Mouse (Mus musculus): Measurements from ENCODE around the gene A630076J17Rik. TPM values are rescaled to one million over a fixed set of nuclear protein-coding genes. Genes with fewer than 3 reads are reported as not detected.

The A630076J17Rik gene
- 0.20 TPM in 2 replicates for polyA plus RNA-seq (2015; fragmentation: Nextera tagmentation; extraction: Ambion mirVana)

DNA sequence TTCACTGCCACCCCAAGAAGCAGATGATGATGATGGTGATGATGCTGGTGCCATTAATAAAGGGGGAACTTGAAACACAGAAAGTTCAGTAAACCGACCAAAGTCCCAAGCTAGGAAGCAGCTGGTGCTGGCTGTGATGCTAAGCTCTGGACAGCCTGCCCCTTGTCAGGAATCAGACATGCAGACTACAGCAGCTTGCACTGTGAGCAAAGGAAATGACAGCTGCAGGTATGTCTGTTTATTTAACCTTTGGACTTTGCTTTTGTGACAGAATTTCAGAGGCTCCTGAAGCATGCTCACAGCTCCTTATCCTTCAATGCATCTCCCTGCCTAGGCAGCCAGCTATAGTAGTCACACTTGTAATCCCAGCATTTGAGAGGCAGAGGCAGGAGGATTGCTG, at the start of gene A630076J17Rik:
A630076J17Rik (plus strand) TSS at position 88 of the 400 bp plus-strand sequence.
- 32% methylated on average over 1 of the region's 1 CpGs for WGBS
- Histone ChIP-seq H3K9me3 (replicated peaks) (no peaks in the 10 kb centered on the region), H3K4me2 (no peak within 1 kb of the TSS), H3K27ac (no peak within 1 kb of the TSS), H3K4me1 (replicated peaks) (0 out of 2 replicates have a peak, but pooled peaks cover 5% of the 10 kb centered on the region), H3K36me3 (no peaks in the 10 kb centered on the region), H3K9ac (no peak within 1 kb of the TSS), H3K4me3 (no peak within 1 kb of the TSS), H3K27me3 (peaks cover 20% of the 10 kb centered on the region)
- no peak for ATAC-seq (replicated peaks; ENCODE audit: insufficient number of reproducible peaks, insufficient read depth, low FRiP score, low read depth)

DNA sequence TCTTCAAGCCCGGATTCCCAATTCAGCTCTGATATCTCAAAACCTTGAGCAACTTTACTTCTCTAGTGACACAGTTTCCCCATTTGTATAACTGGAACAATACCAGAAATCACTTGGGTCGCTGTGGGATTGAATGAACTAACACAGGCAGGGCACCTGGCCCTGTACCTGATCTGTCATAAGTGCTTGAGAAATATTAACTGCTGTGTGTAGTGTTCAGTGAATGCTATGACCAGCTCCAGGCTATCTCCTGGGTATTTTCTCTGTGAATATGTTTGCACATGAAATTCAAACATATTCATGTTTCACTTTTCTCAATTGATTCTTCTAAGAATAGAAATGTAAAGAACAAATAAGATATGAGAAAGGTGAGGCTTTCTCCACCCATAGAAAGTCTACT, 49.6 kb upstream of the A630076J17Rik start:
- H3K36me3 ChIP-seq: no peaks in the 10 kb centered on the region
- 60% methylated on average over 2 of the region's 2 CpGs for WGBS
- H3K27ac ChIP-seq: no peak overlapping the region
- no peaks in the 10 kb centered on the region for H3K27me3 ChIP-seq
- no peak overlapping the region for H3K9ac ChIP-seq
- ATAC-seq (replicated peaks; ENCODE audit: insufficient number of reproducible peaks, insufficient read depth, low FRiP score, low read depth): no peak
- H3K9me3 ChIP-seq (replicated peaks): no peaks in the 10 kb centered on the region
- no peak overlapping the region for H3K4me3 ChIP-seq
- no peaks in the 10 kb centered on the region for H3K4me1 ChIP-seq (replicated peaks)
- no peak overlapping the region for H3K4me2 ChIP-seq

- H3K9ac ChIP-seq: no peak within 1 kb of the TSS
- WGBS: 52% methylated on average over 1 of the region's 1 CpGs
- H3K4me2 ChIP-seq: no peak within 1 kb of the TSS
- no peak within 1 kb of the TSS for H3K27ac ChIP-seq
- H3K36me3 ChIP-seq: no peaks in the 10 kb centered on the region
- no peaks in the 10 kb centered on the region for H3K9me3 ChIP-seq (replicated peaks)
- no peaks in the 10 kb centered on the region for H3K27me3 ChIP-seq
- H3K4me1 ChIP-seq (replicated peaks): no peaks in the 10 kb centered on the region
- no peak within 1 kb of the TSS for H3K4me3 ChIP-seq
- ATAC-seq (replicated peaks; ENCODE audit: insufficient number of reproducible peaks, insufficient read depth, low FRiP score, low read depth): no peak
Measured at GRCm38 (mm10) chr3:107182756-107183155, 47.7 kb upstream of the A630076J17Rik start, which contains the start of gene Kcna10. Gene Kcna10 (plus strand): TSS chr3:107183056.

DNA sequence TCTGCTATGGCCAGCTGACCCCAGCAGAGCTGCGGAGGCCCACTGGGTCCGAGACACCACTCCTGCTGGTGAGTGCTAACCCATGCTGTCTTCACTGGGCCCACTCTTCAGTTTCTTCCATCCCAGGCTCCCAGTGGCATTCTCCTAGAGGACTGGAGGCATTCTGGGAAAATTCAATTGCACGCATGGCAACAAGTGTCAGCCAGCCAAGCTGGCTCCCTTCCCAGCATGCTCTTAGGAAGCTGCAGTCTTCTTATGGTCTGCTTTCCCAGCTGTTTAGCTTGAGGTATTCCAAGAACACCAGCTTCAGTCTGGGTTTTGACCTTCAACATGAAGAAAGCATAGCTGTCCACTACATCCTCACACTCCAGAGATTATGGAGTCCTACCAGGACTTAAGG, 47.2 kb upstream of the A630076J17Rik start:
- 59% methylated on average over 3 of the region's 3 CpGs for WGBS

DNA sequence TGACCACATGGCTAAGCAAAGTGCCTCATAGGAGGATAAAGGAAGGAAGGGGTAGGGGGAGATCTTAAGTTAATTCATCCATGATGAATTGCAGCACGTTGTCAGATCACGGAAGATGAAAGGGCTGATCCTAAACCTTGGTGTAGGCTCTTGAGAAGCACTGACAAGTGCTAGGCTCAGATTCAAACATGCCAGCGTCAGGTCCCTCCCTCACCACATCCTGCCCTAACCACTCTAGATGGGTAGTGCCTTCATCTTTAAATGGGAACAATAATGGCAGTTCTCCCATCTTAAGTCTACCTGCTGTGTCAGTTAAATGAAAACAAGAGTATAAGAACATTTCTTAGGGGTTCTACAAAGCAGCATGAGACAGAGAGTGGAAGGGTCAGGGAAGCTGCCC, 44.8 kb upstream of the A630076J17Rik start:
- H3K4me1 ChIP-seq (replicated peaks): no peaks in the 10 kb centered on the region
- H3K27ac ChIP-seq: no peak overlapping the region
- no peak overlapping the region for H3K4me3 ChIP-seq
- H3K9ac ChIP-seq: no peak overlapping the region
- H3K27me3 ChIP-seq: peaks cover 8% of the 10 kb centered on the region
- no peak overlapping the region for H3K4me2 ChIP-seq
- no peak for ATAC-seq (replicated peaks; ENCODE audit: insufficient number of reproducible peaks, insufficient read depth, low FRiP score, low read depth)
- no peaks in the 10 kb centered on the region for H3K9me3 ChIP-seq (replicated peaks)
- no peaks in the 10 kb centered on the region for H3K36me3 ChIP-seq
- WGBS: 64% methylated on average over 3 of the region's 3 CpGs

More for the DNA sequence above, 47.2 kb upstream of the A630076J17Rik start:
- Histone ChIP-seq H3K9me3 (replicated peaks) (no peaks in the 10 kb centered on the region), H3K36me3 (no peaks in the 10 kb centered on the region), H3K27ac (no peak overlapping the region), H3K27me3 (no peaks in the 10 kb centered on the region), H3K4me3 (no peak overlapping the region), H3K9ac (no peak overlapping the region), H3K4me1 (replicated peaks) (no peaks in the 10 kb centered on the region), H3K4me2 (no peak overlapping the region)
- ATAC-seq (replicated peaks; ENCODE audit: insufficient number of reproducible peaks, insufficient read depth, low FRiP score, low read depth): no peak

GRCm38 (mm10) chr3:107187022-107187421, 43.4 kb upstream of the A630076J17Rik start:
- Histone ChIP-seq H3K36me3 (no peaks in the 10 kb centered on the region), H3K4me1 (replicated peaks) (no peaks in the 10 kb centered on the region), H3K27ac (no peak overlapping the region), H3K4me2 (no peak overlapping the region), H3K9ac (no peak overlapping the region), H3K9me3 (replicated peaks) (no peaks in the 10 kb centered on the region), H3K27me3 (peaks cover 11% of the 10 kb centered on the region), H3K4me3 (no peak overlapping the region)
- WGBS: 68% methylated on average over 4 of the region's 4 CpGs
- no peak for ATAC-seq (replicated peaks; ENCODE audit: insufficient number of reproducible peaks, insufficient read depth, low FRiP score, low read depth)

- 0 out of 2 replicates have a peak, but pooled peaks have one; percentile 8 for ATAC-seq (replicated peaks; ENCODE audit: insufficient number of reproducible peaks, insufficient read depth, low FRiP score, low read depth)
Measured at GRCm38 (mm10) chr3:107188226-107188899, 42.1 kb upstream of the A630076J17Rik start.

GRCm38 (mm10) chr3:107201310-107202180, 28.9 kb upstream of the A630076J17Rik start:
- no peaks in the 10 kb centered on the region for H3K27me3 ChIP-seq
- no peak overlapping the region for H3K27ac ChIP-seq
- no peaks in the 10 kb centered on the region for H3K36me3 ChIP-seq
- no peaks in the 10 kb centered on the region for H3K9me3 ChIP-seq (replicated peaks)
- 42% methylated on average over 9 of the region's 9 CpGs for WGBS
- no peak overlapping the region for H3K9ac ChIP-seq
- H3K4me3 ChIP-seq: no peak overlapping the region
- no peak for ATAC-seq (replicated peaks; ENCODE audit: insufficient number of reproducible peaks, insufficient read depth, low FRiP score, low read depth)
- H3K4me2 ChIP-seq: no peak overlapping the region
- H3K4me1 ChIP-seq (replicated peaks): 0 out of 2 replicates have a peak, but pooled peaks cover 3% of the 10 kb centered on the region

More at GRCm38 (mm10) chr3:107188226-107188899, 42.1 kb upstream of the A630076J17Rik start:
- Histone ChIP-seq H3K4me2 (no peak overlapping the region), H3K4me1 (replicated peaks) (no peaks in the 10 kb centered on the region), H3K36me3 (no peaks in the 10 kb centered on the region), H3K27ac (no peak overlapping the region), H3K4me3 (no peak overlapping the region), H3K9ac (no peak overlapping the region), H3K9me3 (replicated peaks) (no peaks in the 10 kb centered on the region), H3K27me3 (peaks cover 14% of the 10 kb centered on the region)
- WGBS: 30% methylated on average over 6 of the region's 6 CpGs

DNA sequence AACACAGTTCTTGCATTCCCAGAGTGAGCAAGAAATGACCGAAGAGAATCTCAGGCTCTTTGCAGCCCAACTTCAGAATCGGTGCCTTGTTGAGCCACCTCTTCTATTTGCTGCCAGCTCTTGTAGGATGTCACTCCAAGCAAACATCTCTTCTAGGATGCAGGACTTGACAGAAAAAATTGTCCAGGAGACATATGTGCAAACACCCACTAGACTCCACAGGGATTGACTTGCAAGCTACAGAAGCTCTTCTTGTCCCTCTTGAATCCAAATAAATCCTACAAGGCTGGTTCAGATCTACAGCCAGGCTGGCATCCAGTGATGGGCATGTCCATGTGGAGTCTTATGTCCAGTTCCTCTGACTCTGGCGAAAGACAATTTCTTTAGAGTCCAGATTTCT, 26.0 kb upstream of the A630076J17Rik start:
- Histone ChIP-seq H3K4me3 (no peak overlapping the region), H3K9ac (no peak overlapping the region), H3K9me3 (replicated peaks) (no peaks in the 10 kb centered on the region), H3K27ac (no peak overlapping the region), H3K27me3 (no peaks in the 10 kb centered on the region), H3K4me2 (no peak overlapping the region), H3K36me3 (no peaks in the 10 kb centered on the region), H3K4me1 (replicated peaks) (0 out of 2 replicates have a peak, but pooled peaks cover 6% of the 10 kb centered on the region)
- WGBS: 76% methylated on average over 3 of the region's 3 CpGs
- no peak for ATAC-seq (replicated peaks; ENCODE audit: insufficient number of reproducible peaks, insufficient read depth, low FRiP score, low read depth)

DNA sequence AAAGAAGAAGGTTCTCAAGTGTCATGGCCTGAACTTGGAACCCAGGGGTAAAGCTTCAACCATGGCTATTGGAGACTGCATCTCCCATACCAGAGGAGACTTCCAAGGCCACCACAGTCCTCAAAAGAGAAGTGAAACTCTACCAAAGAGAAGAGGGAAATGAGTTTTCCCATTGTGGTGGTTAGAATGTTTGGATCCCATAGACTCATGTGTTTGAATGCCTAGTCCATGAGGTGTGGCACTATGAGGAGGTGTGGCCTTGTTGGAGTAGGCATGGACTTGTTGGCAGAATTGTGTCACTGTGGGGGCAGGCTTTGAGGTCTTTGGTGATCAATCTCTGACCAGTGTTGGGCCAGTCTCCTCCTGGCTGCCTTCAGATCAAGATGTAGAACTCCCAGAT, 25.2 kb upstream of the A630076J17Rik start:
- no peak overlapping the region for H3K4me2 ChIP-seq
- H3K27me3 ChIP-seq: no peaks in the 10 kb centered on the region
- no peaks in the 10 kb centered on the region for H3K36me3 ChIP-seq
- H3K4me3 ChIP-seq: no peak overlapping the region
- 0 out of 2 replicates have a peak, but pooled peaks cover 6% of the 10 kb centered on the region for H3K4me1 ChIP-seq (replicated peaks)
- no peaks in the 10 kb centered on the region for H3K9me3 ChIP-seq (replicated peaks)
- H3K27ac ChIP-seq: no peak overlapping the region
- H3K9ac ChIP-seq: no peak overlapping the region
- ATAC-seq (replicated peaks; ENCODE audit: insufficient number of reproducible peaks, insufficient read depth, low FRiP score, low read depth): no peak

- Histone ChIP-seq H3K27ac (no peak overlapping the region), H3K9me3 (replicated peaks) (no peaks in the 10 kb centered on the region), H3K27me3 (no peaks in the 10 kb centered on the region), H3K36me3 (no peaks in the 10 kb centered on the region), H3K4me3 (no peak overlapping the region), H3K4me1 (replicated peaks) (0 out of 2 replicates have a peak, but pooled peaks cover 6% of the 10 kb centered on the region), H3K4me2 (no peak overlapping the region), H3K9ac (no peak overlapping the region)
- 6% methylated on average over 4 of the region's 4 CpGs for WGBS
- no peak for ATAC-seq (replicated peaks; ENCODE audit: insufficient number of reproducible peaks, insufficient read depth, low FRiP score, low read depth)
Measured at GRCm38 (mm10) chr3:107205994-107206393, 24.4 kb upstream of the A630076J17Rik start.
